Mouse (Mus musculus) myocyte (in vitro differentiated cells): ENCODE data around the gene Vav3. TPM values are rescaled to one million over a fixed set of nuclear protein-coding genes. Genes with fewer than 3 reads are reported as not detected.

ENCODE experiments used
- H3K27me3 ChIP-seq: one replicate; pipeline ENCODE4 v1.6.1; 2011; ENCODE audit not compliant: control insufficient read depth, insufficient read depth, insufficient read length
- H3K36me3 ChIP-seq: one replicate; pipeline ENCODE4 v1.6.1; 2011; ENCODE audit not compliant: control insufficient read depth, insufficient read depth
- H3K4me2 ChIP-seq: one replicate; pipeline ENCODE4 v1.6.1; 2011; ENCODE audit warnings: low read depth, control low read depth
- H3K4me3 ChIP-seq: one replicate; pipeline ENCODE4 v1.5.1; 2011; ENCODE audit warnings: mild to moderate bottlenecking, control low read depth, moderate library complexity
- H3K79me2 ChIP-seq: one replicate; pipeline ENCODE4 v1.6.1; 2011; ENCODE audit not compliant: control insufficient read depth, insufficient read depth
- H3ac ChIP-seq: one replicate; pipeline ENCODE4 v1.6.1; 2011; ENCODE audit not compliant: control insufficient read depth, insufficient read length
- CEBPB ChIP-seq: IDR thresholded peaks from 2 replicates; pipeline ENCODE4 v1.6.1; 2011; ENCODE audit warnings: mild to moderate bottlenecking, moderate library complexity; ENCODE audit not compliant: poor library complexity, insufficient read depth, severe bottlenecking
- E2F4 ChIP-seq: IDR thresholded peaks from one replicate; pipeline ENCODE4 v1.6.1; 2011; ENCODE audit warnings: mild to moderate bottlenecking, control low read depth, moderate library complexity; ENCODE audit not compliant: insufficient read depth
- MAX ChIP-seq: IDR thresholded peaks from one replicate; pipeline ENCODE4 v1.6.1; 2011; ENCODE audit warnings: low read depth, mild to moderate bottlenecking, control low read depth
- MYOD1 ChIP-seq, 3 experiments: IDR thresholded peaks; one replicate each; pipeline ENCODE4 v1.6.1; 2011; ENCODE audit warnings: control low read depth in 2 of 3, low read depth in 2 of 3, mild to moderate bottlenecking in 2 of 3, moderate library complexity in 1 of 3; ENCODE audit not compliant: insufficient read length in 2 of 3, control insufficient read depth in 1 of 3
- MYOG ChIP-seq, 3 experiments: IDR thresholded peaks; one replicate each; pipeline ENCODE4 v1.6.1; 2011; ENCODE audit warnings: control low read depth in 2 of 3, low read depth in 2 of 3, mild to moderate bottlenecking in 2 of 3; ENCODE audit not compliant: insufficient read length in 2 of 3, control insufficient read depth in 1 of 3, insufficient read depth in 1 of 3
- POLR2A ChIP-seq: IDR thresholded peaks from one replicate; pipeline ENCODE4 v1.6.1; 2011; ENCODE audit warnings: low read depth, mild to moderate bottlenecking, control low read depth, moderate library complexity; ENCODE audit not compliant: insufficient read length
- POLR2AphosphoS2 ChIP-seq: IDR thresholded peaks from one replicate; pipeline ENCODE4 v1.6.1; 2011; ENCODE audit warnings: low read depth, control low read depth; ENCODE audit not compliant: insufficient read length
- REST ChIP-seq: IDR thresholded peaks from one replicate; pipeline ENCODE4 v1.6.1; 2011; ENCODE audit warnings: mild to moderate bottlenecking, control low read depth, moderate library complexity; ENCODE audit not compliant: insufficient read depth, insufficient read length
- SRF ChIP-seq: IDR thresholded peaks from one replicate; pipeline ENCODE4 v1.6.1; 2011; ENCODE audit warnings: low read depth; ENCODE audit not compliant: control insufficient read depth, insufficient read length
- TCF12 ChIP-seq: IDR thresholded peaks from one replicate; pipeline ENCODE4 v1.6.1; 2011; ENCODE audit warnings: mild to moderate bottlenecking, control low read depth; ENCODE audit not compliant: poor library complexity, insufficient read depth, severe bottlenecking
- TCF3 ChIP-seq: IDR thresholded peaks from one replicate; pipeline ENCODE4 v1.6.1; 2011; ENCODE audit warnings: low read depth, control low read depth; ENCODE audit not compliant: insufficient read length
- USF1 ChIP-seq: IDR thresholded peaks from one replicate; pipeline ENCODE4 v1.6.1; 2011; ENCODE audit warnings: low read depth, mild to moderate bottlenecking, control low read depth, moderate library complexity
- polyA plus RNA-seq: library from polyadenylated mRNA; unstranded; fragments of >200 nt; fragmentation: generic; extraction: Trizol; gene quantifications from one replicate; pipeline ENCODE4 v1.2.1, GENCODE M21; 2012; ENCODE audit warnings: missing spikeins

The Vav3 gene
- polyA plus RNA-seq, 1 experiment = 0.95 TPM

GRCm38 (mm10) chr3:109451966-109452365 is 111.5 kb downstream of the Vav3 start:
- Histone ChIP-seq H3K36me3 (no peaks in the 10 kb centered on the region), H3K4me2 (no peak overlapping the region), H3ac (no peak overlapping the region), H3K27me3 (no peaks in the 10 kb centered on the region), H3K79me2 (no peaks in the 10 kb centered on the region), H3K4me3 (no peak overlapping the region)
- no peak for TF ChIP-seq REST
- no peak for TF ChIP-seq TCF12
- no peak for TF ChIP-seq SRF
- no peak for TF ChIP-seq POLR2A
- TF ChIP-seq POLR2AphosphoS2 = no peak
- no peak for TF ChIP-seq CEBPB
- no peak for TF ChIP-seq MYOG (IDR thresholded peaks at IDR 0.05; ENCODE audit: control insufficient read depth in 1 of 3, insufficient read depth in 1 of 3, insufficient read length in 2 of 3, low read depth in 2 of 3)
- no peak for TF ChIP-seq USF1
- TF ChIP-seq E2F4 = no peak
- no peak for TF ChIP-seq TCF3
- TF ChIP-seq MYOD1 (IDR thresholded peaks at IDR 0.05; ENCODE audit: control insufficient read depth in 1 of 3, insufficient read length in 2 of 3, low read depth in 2 of 3) = no peak
- TF ChIP-seq MAX = no peak

- H3K27me3 ChIP-seq = no peaks in the 10 kb centered on the region
- TF ChIP-seq POLR2A (no peak), REST (no peak), MYOG (IDR thresholded peaks at IDR 0.05; ENCODE audit: control insufficient read depth in 1 of 3, insufficient read depth in 1 of 3, insufficient read length in 2 of 3, low read depth in 2 of 3) (no peak), MAX (no peak), USF1 (no peak), E2F4 (no peak), TCF3 (no peak)
- no peaks in the 10 kb centered on the region for H3K36me3 ChIP-seq
- no peak overlapping the region for H3ac ChIP-seq
- H3K79me2 ChIP-seq = no peaks in the 10 kb centered on the region
- H3K4me2 ChIP-seq = no peak overlapping the region
- no peak overlapping the region for H3K4me3 ChIP-seq
Measured at GRCm38 (mm10) chr3:109454633-109455032, 114.2 kb downstream of the Vav3 start.

- Histone ChIP-seq H3K36me3 (no peaks in the 10 kb centered on the region), H3K27me3 (no peaks in the 10 kb centered on the region), H3K4me2 (no peak overlapping the region), H3K79me2 (no peaks in the 10 kb centered on the region), H3ac (no peak overlapping the region), H3K4me3 (no peak overlapping the region)
- no peak for TF ChIP-seq POLR2A
Measured at GRCm38 (mm10) chr3:109456340-109456739, 115.9 kb downstream of the Vav3 start.

GRCm38 (mm10) chr3:109463684-109464083 is 123.2 kb downstream of the Vav3 start:
- no peak overlapping the region for H3K4me3 ChIP-seq
- H3K79me2 ChIP-seq = no peaks in the 10 kb centered on the region
- no peaks in the 10 kb centered on the region for H3K27me3 ChIP-seq
- no peak overlapping the region for H3K4me2 ChIP-seq
- no peak overlapping the region for H3ac ChIP-seq
- TF ChIP-seq E2F4 = no peak
- TF ChIP-seq SRF = no peak
- no peak for TF ChIP-seq CEBPB
- no peak for TF ChIP-seq MAX
- TF ChIP-seq REST = no peak
- TF ChIP-seq MYOG (IDR thresholded peaks at IDR 0.05; ENCODE audit: control insufficient read depth in 1 of 3, insufficient read depth in 1 of 3, insufficient read length in 2 of 3, low read depth in 2 of 3) = no peak
- no peak for TF ChIP-seq TCF3
- no peaks in the 10 kb centered on the region for H3K36me3 ChIP-seq

GRCm38 (mm10) chr3:109464600-109464999 is 124.1 kb downstream of the Vav3 start:
- Histone ChIP-seq H3ac (no peak overlapping the region), H3K4me2 (no peak overlapping the region), H3K4me3 (no peak overlapping the region), H3K79me2 (no peaks in the 10 kb centered on the region), H3K36me3 (no peaks in the 10 kb centered on the region), H3K27me3 (no peaks in the 10 kb centered on the region)
- TF ChIP-seq CEBPB (no peak), TCF12 (no peak)

GRCm38 (mm10) chr3:109466541-109466940 is 126.1 kb downstream of the Vav3 start:
- Histone ChIP-seq H3K4me3 (no peak overlapping the region), H3K79me2 (no peaks in the 10 kb centered on the region), H3K36me3 (no peaks in the 10 kb centered on the region), H3K27me3 (no peaks in the 10 kb centered on the region), H3ac (no peak overlapping the region), H3K4me2 (no peak overlapping the region)
- no peak for TF ChIP-seq CEBPB
- TF ChIP-seq POLR2A = no peak
- no peak for TF ChIP-seq MYOG (IDR thresholded peaks at IDR 0.05; ENCODE audit: control insufficient read depth in 1 of 3, insufficient read depth in 1 of 3, insufficient read length in 2 of 3, low read depth in 2 of 3)
- TF ChIP-seq E2F4 = no peak
- TF ChIP-seq MYOD1 (IDR thresholded peaks at IDR 0.05; ENCODE audit: control insufficient read depth in 1 of 3, insufficient read length in 2 of 3, low read depth in 2 of 3) = no peak
- no peak for TF ChIP-seq USF1
- no peak for TF ChIP-seq REST
- no peak for TF ChIP-seq SRF
- TF ChIP-seq POLR2AphosphoS2 = no peak
- TF ChIP-seq MAX = no peak
- TF ChIP-seq TCF3 = no peak
